Mouse (Mus musculus): ENCODE data around the gene Olfr958.

The Olfr958 gene

DNA sequence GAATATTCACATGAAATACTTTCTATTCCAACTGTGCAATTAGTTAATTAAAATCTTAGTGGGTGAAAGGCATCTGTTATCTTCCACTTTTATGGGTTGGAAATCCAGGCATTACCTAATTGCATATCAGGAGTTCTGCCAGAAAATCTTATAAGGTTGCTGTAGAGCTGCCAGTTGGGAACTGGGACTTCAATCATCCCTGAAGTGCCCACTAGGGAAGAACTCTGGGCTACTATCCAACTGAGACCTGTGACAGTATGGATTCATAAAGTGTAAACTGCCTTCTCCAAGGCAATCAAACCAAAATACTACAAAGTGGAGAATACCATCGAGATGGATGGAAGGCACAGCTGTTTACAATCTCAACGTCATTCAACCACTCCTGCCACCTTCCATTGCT lies at the start of gene Olfr958:
Gene Olfr958 (minus strand): TSS at position 109 of the 400 bp plus-strand sequence.
- in situ Hi-C loops (cut with MboI; ENCODE audit: unreplicated experiment in 2 of 2) = no loop called here

DNA sequence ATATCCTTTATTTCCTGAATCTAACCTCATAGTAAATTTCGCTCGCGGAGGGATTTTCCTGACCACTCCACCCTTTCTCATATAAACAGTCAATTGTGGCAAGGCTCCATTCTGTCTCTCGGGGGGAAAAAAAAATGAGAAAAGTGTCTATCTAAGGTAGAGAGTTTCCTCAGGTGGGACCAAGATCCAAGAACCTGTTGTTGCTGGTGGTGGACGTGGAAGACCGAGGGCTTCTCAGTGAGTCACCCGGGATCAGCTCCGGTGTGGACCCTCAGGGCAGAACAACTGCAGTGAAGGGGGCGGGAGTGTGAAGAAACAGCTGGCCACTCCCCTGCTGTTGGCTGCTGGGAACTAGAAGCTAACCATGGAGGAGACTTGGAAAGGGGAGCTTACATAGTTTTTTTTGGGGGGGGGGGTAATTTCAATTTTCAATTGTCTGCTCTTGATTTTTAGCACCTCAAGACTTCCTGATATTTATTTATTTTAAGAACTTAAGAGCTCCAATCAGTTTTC lies 49.5 kb upstream of the Olfr958 start:
- in situ Hi-C loops (cut with MboI; ENCODE audit: unreplicated experiment in 2 of 2) = no loop called here

DNA sequence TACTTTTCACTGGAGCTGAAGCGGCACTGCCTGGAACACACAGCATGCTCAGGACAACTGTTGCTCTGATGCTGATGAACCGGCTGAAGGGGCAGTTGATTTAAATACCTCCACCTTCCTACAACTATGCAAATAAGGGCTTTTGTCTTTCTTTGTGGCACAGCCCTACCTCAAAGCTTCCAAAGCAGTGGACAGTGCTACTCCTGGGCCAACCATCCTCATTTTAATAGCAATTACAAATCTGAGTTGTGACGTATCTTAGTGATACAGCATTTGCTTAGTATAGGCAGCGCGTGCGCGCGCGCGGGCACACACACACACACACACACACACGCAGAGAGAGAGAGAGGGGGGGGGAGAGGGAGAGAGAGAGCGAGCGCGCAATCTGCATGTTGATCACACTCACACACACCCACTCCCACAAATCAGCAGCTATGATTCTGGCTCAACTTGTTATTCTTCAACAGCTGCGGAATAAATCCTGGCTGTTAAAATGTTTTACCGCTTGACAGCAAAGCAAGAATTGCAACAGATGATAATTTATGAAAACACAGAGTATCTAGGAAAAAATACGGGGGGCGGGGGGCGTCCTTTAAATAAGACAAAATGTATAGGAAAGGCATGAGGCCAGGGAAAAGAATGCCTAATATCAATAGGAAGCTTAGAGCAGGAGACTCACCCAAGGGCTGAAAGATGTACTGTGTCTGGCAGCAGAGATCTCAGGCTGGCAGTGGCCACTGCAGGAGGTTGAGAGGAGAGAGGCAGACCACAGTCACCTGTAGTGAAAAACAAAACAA lies 48.9 kb upstream of the Olfr958 start:
- in situ Hi-C loops (cut with MboI; ENCODE audit: unreplicated experiment in 2 of 2) = no loop called here

DNA sequence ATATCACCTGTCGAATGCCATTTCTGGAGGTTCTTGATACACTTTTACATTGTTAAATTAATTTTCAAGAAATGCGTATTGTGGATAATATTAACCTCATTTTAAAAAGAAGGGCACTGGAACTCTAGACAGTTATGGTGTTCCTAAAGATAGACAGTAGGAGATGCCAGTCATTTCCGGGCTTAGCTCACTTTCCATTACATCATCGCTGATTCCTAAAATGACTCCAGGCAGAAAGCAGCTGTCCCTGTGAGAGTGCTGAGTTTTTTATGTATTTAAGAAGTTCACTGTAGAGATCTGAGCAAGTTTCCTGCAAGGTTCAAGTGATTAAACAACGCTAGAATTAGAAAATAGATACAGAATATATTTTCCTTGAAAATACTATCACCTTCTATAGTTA lies 23.2 kb upstream of the Olfr958 start:
- in situ Hi-C loops (cut with MboI; ENCODE audit: unreplicated experiment in 2 of 2) = no loop called here

DNA sequence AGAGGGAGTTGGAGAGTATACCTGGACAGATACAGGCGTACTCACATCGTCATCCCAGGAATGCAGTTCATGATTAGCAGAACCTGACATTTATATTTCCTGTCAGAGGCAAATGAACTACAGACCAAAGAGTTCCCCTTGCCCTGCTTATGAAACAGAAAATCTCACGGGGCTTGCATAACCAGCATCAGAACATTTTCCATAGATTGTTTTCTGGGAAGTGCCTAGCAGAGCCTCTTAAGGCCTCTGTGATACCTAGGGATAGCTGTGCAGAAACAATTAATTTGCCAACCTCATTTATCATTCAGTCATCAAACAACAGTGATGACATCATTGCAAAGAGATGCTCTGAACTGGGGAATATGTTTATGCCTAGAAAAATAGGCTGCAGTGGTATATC lies 21.6 kb upstream of the Olfr958 start, which contains the start of gene Olfr959:
Gene Olfr959 (minus strand): TSS at position 101 of the 400 bp plus-strand sequence.
- in situ Hi-C loops (cut with MboI; ENCODE audit: unreplicated experiment in 2 of 2) = no loop called here

DNA sequence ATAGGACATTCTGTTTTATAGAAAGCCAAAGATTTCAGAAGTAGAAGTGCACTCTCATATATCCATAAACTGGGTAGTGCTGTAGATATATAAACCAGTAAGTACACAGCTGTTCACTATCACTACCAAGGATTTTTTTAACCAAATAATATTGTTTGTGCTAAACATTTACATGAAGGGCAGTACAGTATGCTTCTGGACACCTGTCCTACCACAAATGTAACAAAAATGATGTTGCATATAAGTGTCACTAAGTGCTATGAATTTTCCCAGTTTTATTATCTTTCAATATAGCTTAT lies 4.4 kb upstream of the Olfr958 start:
- in situ Hi-C loops (cut with MboI; ENCODE audit: unreplicated experiment in 2 of 2) = no loop called here

DNA sequence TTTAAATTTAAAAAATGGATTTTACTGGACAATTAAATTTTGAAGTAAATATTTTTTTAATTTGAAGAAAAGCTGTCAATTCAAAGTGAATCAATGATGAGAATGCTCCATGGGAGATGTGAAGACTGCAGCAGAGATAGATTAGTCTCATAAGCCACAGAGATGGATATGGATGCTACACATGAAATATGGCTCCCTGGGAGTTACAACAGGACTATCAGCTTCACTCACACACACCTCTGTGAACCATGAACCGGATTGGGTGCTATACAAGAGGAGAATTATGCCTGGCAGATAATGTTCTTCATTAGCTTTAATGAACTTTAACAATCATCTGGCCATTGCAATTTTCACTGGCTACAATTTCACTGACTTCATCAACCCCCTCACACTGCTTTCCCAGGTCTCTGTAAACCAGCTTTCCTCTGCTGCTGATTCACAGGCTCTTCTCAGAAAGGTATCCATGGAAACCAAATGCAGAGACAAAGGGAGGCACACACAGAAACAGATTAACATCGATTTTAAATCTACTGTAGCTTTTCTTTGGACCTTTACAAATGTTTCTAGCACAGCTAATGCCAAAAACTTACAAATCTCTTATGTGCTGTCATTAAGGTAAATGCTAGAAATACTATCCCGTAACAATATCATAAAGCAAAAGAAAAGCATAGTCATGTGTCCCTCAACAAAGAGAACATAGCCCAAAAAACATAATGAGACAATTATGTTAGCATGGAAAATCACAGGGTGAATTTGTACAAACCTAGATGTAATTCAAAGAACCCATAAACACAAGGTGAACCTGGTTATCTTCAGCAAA lies 3.9 kb upstream of the Olfr958 start:
- in situ Hi-C loops (cut with MboI; ENCODE audit: unreplicated experiment in 2 of 2) = no loop called here

DNA sequence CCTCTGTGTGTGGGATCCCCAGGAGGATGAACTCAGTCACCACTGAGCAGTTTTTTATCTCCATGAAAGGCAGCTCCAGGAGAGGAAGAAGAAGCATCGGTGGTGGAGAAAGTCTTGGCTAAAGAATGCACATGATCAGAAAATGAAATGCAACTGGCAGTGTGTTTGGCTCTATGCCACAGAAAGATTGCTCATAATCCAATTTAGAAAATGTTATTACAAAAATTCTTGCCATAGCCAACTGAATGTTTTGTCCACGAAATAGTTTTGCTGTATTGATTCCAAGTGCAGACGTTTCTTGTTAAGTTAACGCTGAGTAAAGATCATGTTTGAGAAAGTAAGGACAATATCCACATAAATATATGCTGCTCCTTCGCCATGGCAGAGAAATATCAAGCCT lies 3.0 kb downstream of the Olfr958 start:
- in situ Hi-C loops (cut with MboI; ENCODE audit: unreplicated experiment in 2 of 2) = no loop called here

DNA sequence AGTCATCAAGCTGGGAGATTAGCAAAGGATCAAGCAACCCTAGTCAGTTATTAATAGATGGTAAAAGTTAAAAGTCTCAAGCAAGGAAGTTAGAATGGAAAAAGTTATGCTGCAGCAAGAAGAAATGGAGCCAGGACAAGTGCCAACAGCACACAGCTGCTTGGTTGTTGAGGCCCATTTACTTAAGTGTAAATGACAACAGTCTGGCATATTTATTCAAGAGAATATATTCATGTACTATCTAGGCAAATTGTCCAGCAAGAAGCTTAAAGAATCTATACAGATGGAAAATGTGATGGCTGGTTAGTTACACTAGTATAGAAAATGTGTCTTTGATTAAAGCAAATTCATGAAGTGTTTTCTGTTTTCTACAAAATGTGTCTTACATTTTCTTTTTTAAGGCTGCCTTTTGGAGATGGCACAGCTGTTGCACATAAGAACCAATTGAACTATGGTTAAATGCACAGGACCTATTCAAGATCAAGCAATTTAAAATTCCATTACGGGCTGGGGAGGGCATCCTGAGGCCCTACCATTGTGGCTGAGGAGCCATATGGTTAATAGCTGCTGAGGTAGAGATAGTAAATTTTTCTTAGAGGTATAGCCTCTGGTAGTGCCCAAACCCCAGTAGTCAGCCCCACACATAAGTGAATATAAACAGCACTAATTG lies 30.1 kb downstream of the Olfr958 start:
- in situ Hi-C loops (cut with MboI; ENCODE audit: unreplicated experiment in 2 of 2) = loop anchor here in 1 of 2 experiments (25.0 kb wide), 2 partner anchors 964 to 1089 kb away; no protein-coding TSS in a partner anchor

DNA sequence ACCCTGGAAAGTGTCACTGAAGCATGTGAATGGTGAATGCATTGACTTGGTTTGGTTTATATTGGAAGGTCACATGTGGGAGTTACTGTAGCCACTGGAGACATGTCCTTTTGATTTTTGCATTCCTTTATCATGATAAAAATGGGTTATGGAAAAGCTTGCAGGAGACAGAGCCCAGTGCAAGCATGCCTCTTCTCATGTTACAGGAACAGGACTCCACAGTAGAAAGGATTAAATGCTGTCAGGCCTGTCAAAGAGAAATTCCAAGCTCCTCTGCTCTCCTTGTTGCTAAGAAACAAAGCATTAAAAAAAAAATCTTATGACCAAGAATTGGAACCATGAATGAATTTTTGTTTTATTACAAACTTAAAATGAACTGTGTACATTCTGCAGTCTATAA lies 35.3 kb downstream of the Olfr958 start:
- in situ Hi-C loops (cut with MboI; ENCODE audit: unreplicated experiment in 2 of 2) = loop anchor here in 1 of 2 experiments (10.0 to 25.0 kb wide), 3 partner anchors 706 to 1094 kb away; no protein-coding TSS in a partner anchor

DNA sequence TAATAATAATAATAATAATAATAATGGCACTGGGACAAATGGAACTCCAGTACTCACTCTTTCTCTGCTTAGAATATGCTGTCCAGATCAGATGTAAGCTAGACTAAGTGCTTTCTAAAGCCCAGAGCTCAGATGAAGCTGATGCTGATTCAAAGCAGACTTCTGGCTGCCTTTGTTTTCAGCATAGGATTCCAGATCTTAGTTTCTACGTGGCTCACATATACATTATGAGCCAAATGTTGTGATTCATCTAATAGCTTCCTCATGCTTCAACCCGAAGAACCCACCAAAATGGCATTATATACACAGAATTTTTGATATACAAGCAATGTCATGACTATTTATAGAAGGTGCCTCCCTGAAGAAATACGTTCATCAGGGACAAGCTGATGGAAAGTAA lies 38.3 kb downstream of the Olfr958 start, which contains the start of gene Olfr957:
Gene Olfr957 (minus strand): TSS at position 279 of the 400 bp plus-strand sequence.
- in situ Hi-C loops (cut with MboI; ENCODE audit: unreplicated experiment in 2 of 2) = loop anchor here in 1 of 2 experiments (10.0 to 25.0 kb wide), 3 partner anchors 709 to 1097 kb away; no protein-coding TSS in a partner anchor

DNA sequence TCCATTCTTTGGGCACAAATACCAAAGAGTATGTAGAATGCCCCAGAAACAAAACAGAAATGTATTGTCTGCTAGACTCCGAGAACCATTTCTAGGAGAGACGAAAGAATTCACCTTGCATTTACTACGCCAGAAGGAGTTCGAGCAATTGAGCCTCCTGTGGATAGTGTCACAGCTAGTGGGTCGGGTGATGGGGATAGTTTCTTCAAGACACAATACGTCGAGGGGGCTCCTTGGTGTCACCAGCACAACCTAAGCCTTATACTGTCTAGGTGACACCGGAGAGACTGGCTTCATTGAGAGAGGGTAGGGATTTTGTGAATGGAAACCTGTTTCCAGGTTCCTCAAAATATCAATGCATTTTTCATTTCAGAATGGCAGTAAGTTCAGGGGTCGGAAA lies 44.4 kb downstream of the Olfr958 start:
- in situ Hi-C loops (cut with MboI; ENCODE audit: unreplicated experiment in 2 of 2) = loop anchor here in 1 of 2 experiments (25.0 kb wide), 2 partner anchors 978 to 1103 kb away; no protein-coding TSS in a partner anchor

DNA sequence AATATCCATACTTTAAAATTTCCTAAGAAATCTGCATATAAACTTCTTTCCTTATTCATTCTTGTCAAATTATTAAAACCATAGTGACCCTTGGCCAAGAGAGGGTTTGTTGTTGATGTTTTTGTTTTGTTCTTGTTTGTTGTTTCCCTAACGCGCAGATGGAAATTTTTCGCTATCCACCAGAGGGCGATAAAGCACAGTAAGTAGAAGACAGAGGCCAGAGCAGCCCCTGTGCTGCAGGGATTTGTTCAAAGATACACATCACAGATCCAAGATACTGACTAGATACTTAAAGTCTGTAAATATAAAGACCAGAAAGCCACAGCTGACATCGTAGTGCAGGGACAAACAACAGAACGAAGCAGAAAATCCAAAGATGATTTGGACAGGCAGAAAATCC lies 44.9 kb downstream of the Olfr958 start:
- in situ Hi-C loops (cut with MboI; ENCODE audit: unreplicated experiment in 2 of 2) = loop anchor here in 1 of 2 experiments (25.0 kb wide), 2 partner anchors 978 to 1103 kb away; no protein-coding TSS in a partner anchor

All from v-Abl transformed pro-B cells (cell line).